Mouse (Mus musculus): ENCODE data around the gene Prdm11. TPM values are rescaled to one million over a fixed set of nuclear protein-coding genes. Genes with fewer than 3 reads are reported as not detected.

Gene Prdm11
- total RNA-seq, 1 experiment: 3.7 TPM

GRCm38 (mm10) chr2:92953450-92953849 lies 92.5 kb downstream of the Prdm11 start:
- Histone ChIP-seq H3K27ac (ENCODE audit: insufficient read depth, low read depth, low read length, poor library complexity, severe bottlenecking) (no peak overlapping the region), H3K9ac (ENCODE audit: insufficient read depth, low read depth, low read length, poor library complexity, severe bottlenecking) (no peak overlapping the region), H3K4me1 (ENCODE audit: control insufficient read depth in 2 of 2, insufficient read depth in 2 of 2, low read length in 2 of 2, poor library complexity in 1 of 2) (peaks cover 6 to 16% of the 10 kb centered on the region in 2 experiments; a peak in 3 of 4 replicates), H3K36me3 (ENCODE audit: control insufficient read depth, insufficient read depth, low read length, poor library complexity, severe bottlenecking) (no peaks in the 10 kb centered on the region), H3K4me3 (ENCODE audit: insufficient read depth in 1 of 2, low read depth in 1 of 2, low read length in 2 of 2, poor library complexity in 1 of 2, severe bottlenecking in 1 of 2) (no peak overlapping the region), H3K9me3 (ENCODE audit: control insufficient read depth, insufficient read depth, low read depth, low read length) (no peaks in the 10 kb centered on the region)
- DNase-seq (ENCODE audit: low read depth, low spot score): no peak
- no peak for TF ChIP-seq CHD2 (IDR thresholded peaks at IDR 0.05; ENCODE audit: low read depth, low read length)
- no peak for TF ChIP-seq MAFK (IDR thresholded peaks at IDR 0.05; ENCODE audit: insufficient read depth, low read depth, low read length)
- no peak for TF ChIP-seq ZC3H11A (IDR thresholded peaks at IDR 0.05; ENCODE audit: borderline replicate concordance, low read depth, low read length)
- no peak for TF ChIP-seq HCFC1 (IDR thresholded peaks at IDR 0.05; ENCODE audit: borderline replicate concordance, insufficient read depth, low read length)
- in situ Hi-C loops (cut with MboI; ENCODE audit: low sequenced_read_pairs in 2 of 2, unreplicated experiment in 2 of 2): no loop called here

GRCm38 (mm10) chr2:92949518-92949917 lies 96.4 kb downstream of the Prdm11 start:
- no peak overlapping the region for H3K9ac ChIP-seq (ENCODE audit: insufficient read depth, low read depth, low read length, poor library complexity, severe bottlenecking)
- DNase-seq (ENCODE audit: low read depth, low spot score): no peak
- in situ Hi-C loops (cut with MboI; ENCODE audit: low sequenced_read_pairs in 2 of 2, unreplicated experiment in 2 of 2): no loop called here

GRCm38 (mm10) chr2:92948699-92949300 lies 97.2 kb downstream of the Prdm11 start:
- TF ChIP-seq CHD2 (IDR thresholded peaks at IDR 0.05; ENCODE audit: low read depth, low read length) (no peak), MAFK (IDR thresholded peaks at IDR 0.05; ENCODE audit: insufficient read depth, low read depth, low read length) (peak; percentile 88), HCFC1 (IDR thresholded peaks at IDR 0.05; ENCODE audit: borderline replicate concordance, insufficient read depth, low read length) (no peak), ZNF384 (IDR thresholded peaks at IDR 0.05; ENCODE audit: low read depth, low read length) (no peak)
- Histone ChIP-seq H3K4me1 (ENCODE audit: control insufficient read depth in 2 of 2, insufficient read depth in 2 of 2, low read length in 2 of 2, poor library complexity in 1 of 2) (peaks cover 10 to 28% of the 10 kb centered on the region in 2 experiments), H3K9me3 (ENCODE audit: control insufficient read depth, insufficient read depth, low read depth, low read length) (no peaks in the 10 kb centered on the region), H3K36me3 (ENCODE audit: control insufficient read depth, insufficient read depth, low read length, poor library complexity, severe bottlenecking) (no peaks in the 10 kb centered on the region), H3K4me3 (ENCODE audit: insufficient read depth in 1 of 2, low read depth in 1 of 2, low read length in 2 of 2, poor library complexity in 1 of 2, severe bottlenecking in 1 of 2) (no peak overlapping the region), H3K9ac (ENCODE audit: insufficient read depth, low read depth, low read length, poor library complexity, severe bottlenecking) (no peak overlapping the region), H3K27ac (ENCODE audit: insufficient read depth, low read depth, low read length, poor library complexity, severe bottlenecking) (0 out of 2 replicates have a peak overlapping the region, but pooled peaks have one; percentile 13)
- DNase-seq (ENCODE audit: low read depth, low spot score): no peak
- in situ Hi-C loops (cut with MboI; ENCODE audit: low sequenced_read_pairs in 2 of 2, unreplicated experiment in 2 of 2): no loop called here

More at GRCm38 (mm10) chr2:92949518-92949917, 96.4 kb downstream of the Prdm11 start:
- Histone ChIP-seq H3K9me3 (ENCODE audit: control insufficient read depth, insufficient read depth, low read depth, low read length) (no peaks in the 10 kb centered on the region), H3K4me3 (ENCODE audit: insufficient read depth in 1 of 2, low read depth in 1 of 2, low read length in 2 of 2, poor library complexity in 1 of 2, severe bottlenecking in 1 of 2) (no peak overlapping the region), H3K36me3 (ENCODE audit: control insufficient read depth, insufficient read depth, low read length, poor library complexity, severe bottlenecking) (no peaks in the 10 kb centered on the region), H3K27ac (ENCODE audit: insufficient read depth, low read depth, low read length, poor library complexity, severe bottlenecking) (no peak overlapping the region), H3K4me1 (ENCODE audit: control insufficient read depth in 2 of 2, insufficient read depth in 2 of 2, low read length in 2 of 2, poor library complexity in 1 of 2) (peaks cover 10 to 28% of the 10 kb centered on the region in 2 experiments)
- TF ChIP-seq MAFK (IDR thresholded peaks at IDR 0.05; ENCODE audit: insufficient read depth, low read depth, low read length) (no peak), CHD2 (IDR thresholded peaks at IDR 0.05; ENCODE audit: low read depth, low read length) (no peak), HCFC1 (IDR thresholded peaks at IDR 0.05; ENCODE audit: borderline replicate concordance, insufficient read depth, low read length) (no peak), ZNF384 (IDR thresholded peaks at IDR 0.05; ENCODE audit: low read depth, low read length) (no peak), ZC3H11A (IDR thresholded peaks at IDR 0.05; ENCODE audit: borderline replicate concordance, low read depth, low read length) (no peak)

GRCm38 (mm10) chr2:92947981-92948698 lies 97.8 kb downstream of the Prdm11 start:
- TF ChIP-seq MAFK (IDR thresholded peaks at IDR 0.05; ENCODE audit: insufficient read depth, low read depth, low read length) (no peak), HCFC1 (IDR thresholded peaks at IDR 0.05; ENCODE audit: borderline replicate concordance, insufficient read depth, low read length) (no peak), ZNF384 (IDR thresholded peaks at IDR 0.05; ENCODE audit: low read depth, low read length) (peak; percentile 93), ZC3H11A (IDR thresholded peaks at IDR 0.05; ENCODE audit: borderline replicate concordance, low read depth, low read length) (no peak), CHD2 (IDR thresholded peaks at IDR 0.05; ENCODE audit: low read depth, low read length) (no peak)
- DNase-seq (ENCODE audit: low read depth, low spot score): peak; percentile 54
- no peak overlapping the region for H3K9ac ChIP-seq (ENCODE audit: insufficient read depth, low read depth, low read length, poor library complexity, severe bottlenecking)
- H3K27ac ChIP-seq (ENCODE audit: insufficient read depth, low read depth, low read length, poor library complexity, severe bottlenecking): 0 out of 2 replicates have a peak overlapping the region, but pooled peaks have one; percentile 13
- in situ Hi-C loops (cut with MboI; ENCODE audit: low sequenced_read_pairs in 2 of 2, unreplicated experiment in 2 of 2): no loop called here
- no peaks in the 10 kb centered on the region for H3K36me3 ChIP-seq (ENCODE audit: control insufficient read depth, insufficient read depth, low read length, poor library complexity, severe bottlenecking)
- H3K4me1 ChIP-seq (ENCODE audit: control insufficient read depth in 2 of 2, insufficient read depth in 2 of 2, low read length in 2 of 2, poor library complexity in 1 of 2): peaks cover 10 to 26% of the 10 kb centered on the region in 2 experiments
- H3K9me3 ChIP-seq (ENCODE audit: control insufficient read depth, insufficient read depth, low read depth, low read length): no peaks in the 10 kb centered on the region
- no peak overlapping the region for H3K4me3 ChIP-seq (ENCODE audit: insufficient read depth in 1 of 2, low read depth in 1 of 2, low read length in 2 of 2, poor library complexity in 1 of 2, severe bottlenecking in 1 of 2)

All from ES-E14 (cell line).